In genomic region chr3:87981214-87981760, GRCm38 (mm10) we compare ENCODE assay signal across 11 mouse cellular contexts. TPM values are rescaled to one million over a fixed set of nuclear protein-coding genes. Genes with fewer than 3 reads are reported as not detected.
DNase-seq lines count a peak whose midpoint lies in the region; ATAC-seq lines count a peak whose summit lies in the region.
"Had no signal": no experiment of that assay in that cellular context is flagged by ENCODE, and none has a peak within 500 bp of the region (broad histone marks: within the 10 kb centered on the region; RNA-seq: fewer than 3 reads in every experiment).

No protein-coding gene starts in this region.

- H3K36me3 ChIP-seq in forebrain, embryonic 12.5 days (replicated peaks) = peaks cover 36% of the 10 kb centered on the region
- peaks cover 28% of the 10 kb centered on the region for H3K36me3 ChIP-seq in forebrain, embryonic 14.5 days (ENCODE audit: control insufficient read depth, insufficient read depth, low read length)
- H3K36me3 ChIP-seq in kidney, embryonic 15.5 days = peaks cover 21% of the 10 kb centered on the region
- 0 out of 2 replicates have a peak, but pooled peaks cover 6% of the 10 kb centered on the region for H3K36me3 ChIP-seq in embryonic facial prominence, embryonic 12.5 days
- H3K36me3 ChIP-seq in lung, embryonic 16.5 days (ENCODE audit: control insufficient read depth, insufficient read depth, low read length) = no peaks in the 10 kb centered on the region
- H3K36me3 ChIP-seq: hindbrain, embryonic 15.5 days; liver, embryonic 12.5 days had no signal

- no peak for ATAC-seq in forebrain, embryonic 12.5 days (ENCODE audit: low FRiP score)
- ATAC-seq in forebrain, embryonic 14.5 days = no peak
- no peak for ATAC-seq in kidney, embryonic 15.5 days (replicated peaks; ENCODE audit: low FRiP score)
- ATAC-seq in embryonic facial prominence, embryonic 12.5 days (ENCODE audit: insufficient number of reproducible peaks, insufficient read depth, low FRiP score, low TSS enrichment) = no peak
- ATAC-seq in lung, embryonic 16.5 days (ENCODE audit: low read depth) = no peak
- ATAC-seq: liver, embryonic 12.5 days had no signal

- H3K4me2 ChIP-seq in forebrain, embryonic 12.5 days = no peak overlapping the region
- H3K4me2 ChIP-seq in forebrain, embryonic 14.5 days (ENCODE audit: low read length) = no peak overlapping the region
- no peak overlapping the region for H3K4me2 ChIP-seq in kidney, embryonic 15.5 days
- no peak overlapping the region for H3K4me2 ChIP-seq in embryonic facial prominence, embryonic 12.5 days (replicated peaks)
- no peak overlapping the region for H3K4me2 ChIP-seq in lung, embryonic 16.5 days (ENCODE audit: low read depth, low read length)
- H3K4me2 ChIP-seq: hindbrain, embryonic 15.5 days; liver, embryonic 12.5 days had no signal

- WGBS in forebrain, embryonic 12.5 days = 83% methylated on average over 6 of the region's 6 CpGs
- WGBS in forebrain, embryonic 14.5 days = 82% methylated on average over 6 of the region's 6 CpGs
- WGBS in kidney, embryonic 15.5 days = 78% methylated on average over 6 of the region's 6 CpGs
- 79% methylated on average over 6 of the region's 6 CpGs for WGBS in embryonic facial prominence, embryonic 12.5 days
- WGBS in lung, embryonic 16.5 days = 80% methylated on average over 6 of the region's 6 CpGs

- H3K27ac ChIP-seq in forebrain, embryonic 12.5 days = peak overlapping the region; percentile 88
- no peak overlapping the region for H3K27ac ChIP-seq in forebrain, embryonic 14.5 days (ENCODE audit: low read depth, low read length)
- peak overlapping the region; percentile 95 for H3K27ac ChIP-seq in kidney, embryonic 15.5 days
- H3K27ac ChIP-seq in embryonic facial prominence, embryonic 12.5 days = 0 out of 2 replicates have a peak overlapping the region, but pooled peaks have one; percentile 82
- peak overlapping the region; percentile 98 for H3K27ac ChIP-seq in lung, embryonic 16.5 days (ENCODE audit: low read length)

- no peaks in the 10 kb centered on the region for H3K9me3 ChIP-seq in forebrain, embryonic 12.5 days
- no peaks in the 10 kb centered on the region for H3K9me3 ChIP-seq in forebrain, embryonic 14.5 days (replicated peaks; ENCODE audit: control insufficient read depth, low read length)
- no peaks in the 10 kb centered on the region for H3K9me3 ChIP-seq in kidney, embryonic 15.5 days (replicated peaks)
- H3K9me3 ChIP-seq in embryonic facial prominence, embryonic 12.5 days = no peaks in the 10 kb centered on the region
- H3K9me3 ChIP-seq in lung, embryonic 16.5 days (ENCODE audit: control insufficient read depth, low read length) = no peaks in the 10 kb centered on the region
- H3K9me3 ChIP-seq: hindbrain, embryonic 15.5 days; liver, embryonic 12.5 days had no signal

- no peak overlapping the region for H3K4me3 ChIP-seq in forebrain, embryonic 12.5 days (replicated peaks)
- no peak overlapping the region for H3K4me3 ChIP-seq in forebrain, embryonic 14.5 days (ENCODE audit: low read depth, low read length)
- H3K4me3 ChIP-seq in kidney, embryonic 15.5 days (replicated peaks) = no peak overlapping the region
- no peak overlapping the region for H3K4me3 ChIP-seq in embryonic facial prominence, embryonic 12.5 days
- H3K4me3 ChIP-seq in lung, embryonic 16.5 days (ENCODE audit: low read length) = no peak overlapping the region
- H3K4me3 ChIP-seq: hindbrain, embryonic 15.5 days; liver, embryonic 12.5 days had no signal

- intact Hi-C loops in left cerebral cortex, postnatal 25 days (cut with DNase I) = no loop called here

- no peaks in the 10 kb centered on the region; the same call in 1 of the 2 replicates for H3K27me3 ChIP-seq in forebrain, embryonic 12.5 days
- H3K27me3 ChIP-seq in forebrain, embryonic 14.5 days (replicated peaks; ENCODE audit: control insufficient read depth, insufficient read depth, low read length) = no peaks in the 10 kb centered on the region
- H3K27me3 ChIP-seq in kidney, embryonic 15.5 days = no peaks in the 10 kb centered on the region
- H3K27me3 ChIP-seq in embryonic facial prominence, embryonic 12.5 days = no peaks in the 10 kb centered on the region
- H3K27me3 ChIP-seq in lung, embryonic 16.5 days (ENCODE audit: control insufficient read depth, insufficient read depth, low read depth, low read length) = no peaks in the 10 kb centered on the region
- H3K27me3 ChIP-seq: hindbrain, embryonic 15.5 days had no signal

- H3K9ac ChIP-seq in forebrain, embryonic 12.5 days = no peak overlapping the region
- H3K9ac ChIP-seq in forebrain, embryonic 14.5 days (ENCODE audit: low read length) = no peak overlapping the region
- no peak overlapping the region for H3K9ac ChIP-seq in kidney, embryonic 15.5 days
- H3K9ac ChIP-seq in embryonic facial prominence, embryonic 12.5 days = no peak overlapping the region
- H3K9ac ChIP-seq in lung, embryonic 16.5 days (ENCODE audit: low read length) = no peak overlapping the region
- H3K9ac ChIP-seq: hindbrain, embryonic 15.5 days; liver, embryonic 12.5 days had no signal

- no peak for DNase-seq in forebrain, embryonic 14.5 days (ENCODE audit: low spot score)
- no peak for DNase-seq in kidney, adult 9 months
- DNase-seq in left cerebral cortex, postnatal 25 days (ENCODE audit: low spot score in 2 of 2) = no peak
- no peak for DNase-seq in embryo, embryonic 10 days (ENCODE audit: low spot score)
- DNase-seq: retina, postnatal 1 day had no signal

- H3K4me1 ChIP-seq in forebrain, embryonic 12.5 days = peaks cover 86% of the 10 kb centered on the region
- peaks cover 36% of the 10 kb centered on the region for H3K4me1 ChIP-seq in forebrain, embryonic 14.5 days (ENCODE audit: control insufficient read depth, insufficient read depth, low read length)
- peaks cover 85% of the 10 kb centered on the region for H3K4me1 ChIP-seq in kidney, embryonic 15.5 days
- peaks cover 55% of the 10 kb centered on the region for H3K4me1 ChIP-seq in embryonic facial prominence, embryonic 12.5 days
- peaks cover 48% of the 10 kb centered on the region for H3K4me1 ChIP-seq in lung, embryonic 16.5 days (replicated peaks; ENCODE audit: control insufficient read depth, insufficient read depth, low read length)

RNA-seq across cellular contexts. Expression of gene Nes, which starts 10.4 kb away (rescaled TPM):
- 148 and 162 TPM in 2 replicates for polyA plus RNA-seq in forebrain, embryonic 12.5 days (2016; fragmentation: Nextera tagmentation; extraction: Ambion mirVana)
- polyA plus RNA-seq in forebrain, embryonic 14.5 days (2014; fragmentation: Nextera tagmentation; extraction: Ambion mirVana) = 23.1 and 27.8 TPM in 2 replicates
- polyA plus RNA-seq in kidney, embryonic 15.5 days (2015; fragmentation: Nextera tagmentation; extraction: Ambion mirVana) = 31.1 and 34.6 TPM in 2 replicates
- 40.0 and 42.0 TPM in 2 replicates for polyA plus RNA-seq in embryonic facial prominence, embryonic 12.5 days (2016; fragmentation: Nextera tagmentation; extraction: Ambion mirVana)
- 15.5 and 15.6 TPM in 2 replicates for polyA plus RNA-seq in lung, embryonic 16.5 days (2015; fragmentation: Nextera tagmentation; extraction: Ambion mirVana)
- total RNA-seq in left cerebral cortex, postnatal 25 days (2021) = 1 to 10 TPM; 5.2 to 6.2 TPM

RNA-seq across cellular contexts. Expression of gene Bcan, which starts 18.7 kb away (rescaled TPM):
- 1.7 and 3.6 TPM in 2 replicates for polyA plus RNA-seq in forebrain, embryonic 12.5 days (2016; fragmentation: Nextera tagmentation; extraction: Ambion mirVana)
- polyA plus RNA-seq in forebrain, embryonic 14.5 days (2014; fragmentation: Nextera tagmentation; extraction: Ambion mirVana) = 13.5 and 21.9 TPM in 2 replicates
- polyA plus RNA-seq in kidney, embryonic 15.5 days (2015; fragmentation: Nextera tagmentation; extraction: Ambion mirVana) = 0.17 and 0.33 TPM in 2 replicates
- polyA plus RNA-seq in embryonic facial prominence, embryonic 12.5 days (2016; fragmentation: Nextera tagmentation; extraction: Ambion mirVana) = 0.15 and 0.39 TPM in 2 replicates
- 0.44 and 0.54 TPM in 2 replicates for polyA plus RNA-seq in lung, embryonic 16.5 days (2015; fragmentation: Nextera tagmentation; extraction: Ambion mirVana)
- total RNA-seq in left cerebral cortex, postnatal 25 days (2021) = 100 to 1,000 TPM; 257 to 284 TPM
- polyA plus RNA-seq: liver, embryonic 12.5 days had no signal

RNA-seq across cellular contexts. Expression of gene Crabp2, which starts 32.8 kb away (rescaled TPM):
- 246 TPM in 2 replicates for polyA plus RNA-seq in forebrain, embryonic 12.5 days (2016; fragmentation: Nextera tagmentation; extraction: Ambion mirVana)
- 32.8 and 35.9 TPM in 2 replicates for polyA plus RNA-seq in forebrain, embryonic 14.5 days (2014; fragmentation: Nextera tagmentation; extraction: Ambion mirVana)
- 81.1 and 82.3 TPM in 2 replicates for polyA plus RNA-seq in kidney, embryonic 15.5 days (2015; fragmentation: Nextera tagmentation; extraction: Ambion mirVana)
- polyA plus RNA-seq in embryonic facial prominence, embryonic 12.5 days (2016; fragmentation: Nextera tagmentation; extraction: Ambion mirVana) = 467 and 481 TPM in 2 replicates
- polyA plus RNA-seq in lung, embryonic 16.5 days (2015; fragmentation: Nextera tagmentation; extraction: Ambion mirVana) = 4.7 and 4.9 TPM in 2 replicates
- total RNA-seq in left cerebral cortex, postnatal 25 days (2021) = 1 to 10 TPM; 3.9 to 5.7 TPM

RNA-seq across cellular contexts. Expression of gene Hapln2, which starts 46.1 kb away (rescaled TPM):
- not detected in 2 replicates for polyA plus RNA-seq in forebrain, embryonic 12.5 days (2016; fragmentation: Nextera tagmentation; extraction: Ambion mirVana)
- polyA plus RNA-seq in forebrain, embryonic 14.5 days (2014; fragmentation: Nextera tagmentation; extraction: Ambion mirVana) = 0.52 TPM in 1 of 2 replicates, not detected in the other
- 0.12 and 0.23 TPM in 2 replicates for polyA plus RNA-seq in kidney, embryonic 15.5 days (2015; fragmentation: Nextera tagmentation; extraction: Ambion mirVana)
- 0.09 and 0.34 TPM in 2 replicates for polyA plus RNA-seq in embryonic facial prominence, embryonic 12.5 days (2016; fragmentation: Nextera tagmentation; extraction: Ambion mirVana)
- 0.10 and 0.28 TPM in 2 replicates for polyA plus RNA-seq in lung, embryonic 16.5 days (2015; fragmentation: Nextera tagmentation; extraction: Ambion mirVana)
- 1 to 10 TPM; 7.4 to 9.6 TPM for total RNA-seq in left cerebral cortex, postnatal 25 days (2021)
- polyA plus RNA-seq: liver, embryonic 12.5 days had no signal

RNA-seq across cellular contexts. Expression of gene Rrnad1, which starts 50.8 kb away (rescaled TPM):
- polyA plus RNA-seq in forebrain, embryonic 12.5 days (2016; fragmentation: Nextera tagmentation; extraction: Ambion mirVana) = 20.5 and 23.7 TPM in 2 replicates
- polyA plus RNA-seq in forebrain, embryonic 14.5 days (2014; fragmentation: Nextera tagmentation; extraction: Ambion mirVana) = 15.6 and 20.2 TPM in 2 replicates
- 17.7 and 23.0 TPM in 2 replicates for polyA plus RNA-seq in kidney, embryonic 15.5 days (2015; fragmentation: Nextera tagmentation; extraction: Ambion mirVana)
- polyA plus RNA-seq in embryonic facial prominence, embryonic 12.5 days (2016; fragmentation: Nextera tagmentation; extraction: Ambion mirVana) = 23.2 and 23.8 TPM in 2 replicates
- polyA plus RNA-seq in lung, embryonic 16.5 days (2015; fragmentation: Nextera tagmentation; extraction: Ambion mirVana) = 20.2 and 20.6 TPM in 2 replicates
- 10 to 100 TPM; 19.5 to 21.8 TPM for total RNA-seq in left cerebral cortex, postnatal 25 days (2021)
